Mouse (Mus musculus) liver, embryonic 11.5 days (tissue): ENCODE data around the gene Pex26. TPM values are rescaled to one million over a fixed set of nuclear protein-coding genes. Genes with fewer than 3 reads are reported as not detected.

Experiments used
- ATAC-seq: fragments of 200-750 bp; cut with Nextera tagmentation; replicated peaks from 2 replicates; pipeline ENCODE4 v1.8.0; 2017; ENCODE audit warnings: moderate number of reproducible peaks, mild to moderate bottlenecking, moderate TSS enrichment, moderate library complexity; ENCODE audit not compliant: low FRiP score
- DNase-seq: peaks from one replicate; pipeline ENCODE4 v3.0.0-alpha.2; 2017; ENCODE audit warnings: low spot score
- H3K27ac ChIP-seq: fragments of 300-500 bp; sonication (generic); 2 replicates; pipeline ENCODE4 v1.5.1; 2014; ENCODE audit warnings: mild to moderate bottlenecking, low read depth, low read length, control low read depth
- H3K27me3 ChIP-seq: fragments of 300-500 bp; sonication (generic); replicated peaks from 2 replicates; pipeline ENCODE4 v1.6.1; 2014; ENCODE audit warnings: low read length, mixed read lengths; ENCODE audit not compliant: control insufficient read depth, insufficient read depth
- H3K36me3 ChIP-seq: fragments of 300-500 bp; sonication (generic); 2 replicates; pipeline ENCODE4 v1.6.1; 2014; ENCODE audit warnings: mild to moderate bottlenecking, low read length, moderate library complexity, mixed read lengths; ENCODE audit not compliant: control insufficient read depth, insufficient read depth
- H3K4me1 ChIP-seq: fragments of 300-500 bp; sonication (generic); replicated peaks from 2 replicates; pipeline ENCODE4 v1.6.1; 2014; ENCODE audit warnings: low read length, mixed read lengths; ENCODE audit not compliant: control insufficient read depth, insufficient read depth
- H3K4me2 ChIP-seq: fragments of 300-500 bp; sonication (generic); 2 replicates; pipeline ENCODE4 v1.6.1; 2014; ENCODE audit warnings: mild to moderate bottlenecking, control low read depth, moderate library complexity
- H3K4me3 ChIP-seq: fragments of 300-500 bp; sonication (generic); 2 replicates; pipeline ENCODE4 v1.5.1; 2014; ENCODE audit warnings: low read depth, low read length, control low read depth
- H3K9ac ChIP-seq: fragments of 300-500 bp; sonication (generic); 2 replicates; pipeline ENCODE4 v1.6.1; 2014; ENCODE audit warnings: low read depth, low read length, control low read depth
- H3K9me3 ChIP-seq: fragments of 300-500 bp; sonication (generic); 2 replicates; pipeline ENCODE4 v1.6.1; 2016; ENCODE audit warnings: low read length, inconsistent platforms, mixed read lengths; ENCODE audit not compliant: control insufficient read depth
- WGBS: fragments of 180-500 bp; shearing (Covaris S2); extraction: QIAGEN DNeasy Blood & Tissue Kit; methylation state at CpG from one replicate; pipeline ENCODE4 v1.1.7; 2014; 5-methylcytosine and 5-hydroxymethylcytosine counted together
- polyA plus RNA-seq: library from polyadenylated mRNA; unstranded; fragments of >200 nt; fragmentation: Nextera tagmentation; extraction: Ambion mirVana; gene quantifications from 2 replicates; pipeline ENCODE4 v1.2.1, GENCODE M21; 2014

Pex26 gene
- polyA plus RNA-seq, 1 experiment from 2014 or later = 6.0 TPM

DNA sequence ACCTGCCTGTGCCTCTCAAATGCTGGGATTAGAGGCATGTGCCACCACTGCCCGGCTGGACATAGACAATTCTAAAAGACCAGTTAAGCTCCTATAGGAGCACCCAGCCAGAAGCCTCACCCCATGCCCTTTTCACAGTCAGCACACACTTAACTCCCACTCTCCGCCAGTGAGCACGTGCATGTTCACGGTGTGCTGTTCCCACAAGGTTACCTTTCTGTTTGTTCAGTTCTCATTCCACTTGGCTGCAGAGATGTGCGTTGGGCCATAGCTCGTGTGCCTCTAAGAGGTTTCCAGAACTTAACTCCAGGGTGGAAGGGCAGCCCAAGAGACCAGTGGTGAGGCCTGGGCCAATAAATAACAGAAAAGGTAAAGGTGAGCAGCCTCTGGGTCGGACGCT is 1.8 kb downstream of the Pex26 start:
- Histone ChIP-seq H3K4me3 (peak overlapping the region; percentile 70), H3K9ac (peak overlapping the region; percentile 12; the same call in 1 of the 2 replicates), H3K36me3 (peaks cover 11% of the 10 kb centered on the region; the same call in 1 of the 2 replicates), H3K4me1 (no peaks in the 10 kb centered on the region; the same call in 1 of the 2 replicates), H3K27me3 (no peaks in the 10 kb centered on the region), H3K4me2 (peak overlapping the region; percentile 93), H3K27ac (no peak overlapping the region), H3K9me3 (no peaks in the 10 kb centered on the region)
- ATAC-seq (0 out of 2 replicates have a peak, but pooled peaks have one; percentile 1), DNase-seq (no peak)
- 72% methylated on average over 8 of the region's 8 CpGs for WGBS

GRCm38 (mm10) chr6:121191261-121192009 is 8.0 kb downstream of the Pex26 start:
- Histone ChIP-seq H3K9ac (no peak overlapping the region), H3K9me3 (no peaks in the 10 kb centered on the region), H3K4me1 (peaks cover 2% of the 10 kb centered on the region; the same call in 1 of the 2 replicates), H3K27ac (no peak overlapping the region), H3K4me3 (no peak overlapping the region), H3K4me2 (no peak overlapping the region), H3K27me3 (no peaks in the 10 kb centered on the region), H3K36me3 (peaks cover 11% of the 10 kb centered on the region; the same call in 1 of the 2 replicates)
- no peak for DNase-seq
- no peak; the same call in 1 of the 2 replicates for ATAC-seq
- 65% methylated on average over 11 of the region's 11 CpGs for WGBS

GRCm38 (mm10) chr6:121194061-121194955 is 10.8 kb downstream of the Pex26 start:
- WGBS = 60% methylated on average over 13 of the region's 13 CpGs
- Histone ChIP-seq H3K4me1 (peaks cover 2% of the 10 kb centered on the region; the same call in 1 of the 2 replicates), H3K4me3 (no peak overlapping the region), H3K4me2 (no peak overlapping the region), H3K27ac (no peak overlapping the region), H3K9me3 (no peaks in the 10 kb centered on the region), H3K27me3 (no peaks in the 10 kb centered on the region), H3K36me3 (peaks cover 4% of the 10 kb centered on the region; the same call in 1 of the 2 replicates), H3K9ac (no peak overlapping the region)
- DNase-seq = no peak
- ATAC-seq = no peak

- no peak overlapping the region for H3K9ac ChIP-seq
- WGBS = 78% methylated on average over 14 of the region's 14 CpGs
- no peak overlapping the region for H3K4me3 ChIP-seq
- no peaks in the 10 kb centered on the region for H3K27me3 ChIP-seq
- H3K9me3 ChIP-seq = no peaks in the 10 kb centered on the region
- ATAC-seq (no peak), DNase-seq (no peak)
- H3K27ac ChIP-seq = no peak overlapping the region
- peaks cover 2% of the 10 kb centered on the region; the same call in 1 of the 2 replicates for H3K36me3 ChIP-seq
- no peak overlapping the region for H3K4me2 ChIP-seq
- peaks cover 2% of the 10 kb centered on the region; the same call in 1 of the 2 replicates for H3K4me1 ChIP-seq
Observed at GRCm38 (mm10) chr6:121194956-121195731, 11.7 kb downstream of the Pex26 start.

DNA sequence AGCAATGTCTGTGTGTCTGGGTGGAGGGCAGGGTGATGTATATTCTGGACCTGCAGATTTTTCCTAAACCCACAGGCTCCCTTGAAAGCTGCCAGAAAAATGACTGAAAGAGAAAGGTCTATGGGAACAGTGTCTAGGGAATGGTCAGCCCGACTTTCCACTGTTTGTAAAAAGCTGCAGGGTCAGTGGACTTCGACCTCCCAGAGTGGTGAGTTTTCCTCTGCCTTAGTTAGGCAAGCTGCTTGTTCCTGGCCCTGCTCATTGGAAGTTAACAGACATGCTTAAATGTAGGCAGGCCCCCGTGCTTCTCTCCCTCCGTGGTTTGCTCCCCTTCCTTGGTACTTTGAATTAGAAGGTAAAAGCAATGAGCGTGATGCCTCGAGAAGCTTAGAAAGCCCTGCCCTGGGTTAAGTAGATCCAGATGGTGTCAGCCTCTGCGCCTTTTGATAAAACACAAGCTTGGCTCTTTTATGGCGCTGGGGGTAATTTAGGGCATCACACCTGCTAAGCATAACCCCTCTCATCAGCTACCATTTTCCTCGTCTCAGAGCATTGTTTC is 14.4 kb downstream of the Pex26 start:
- Histone ChIP-seq H3K27ac (peak overlapping the region; percentile 56; the same call in 1 of the 2 replicates), H3K36me3 (peaks cover 2% of the 10 kb centered on the region; the same call in 1 of the 2 replicates), H3K4me1 (no peaks in the 10 kb centered on the region; the same call in 1 of the 2 replicates), H3K4me2 (no peak overlapping the region), H3K4me3 (no peak overlapping the region), H3K27me3 (no peaks in the 10 kb centered on the region), H3K9ac (no peak overlapping the region), H3K9me3 (no peaks in the 10 kb centered on the region)
- DNase-seq (no peak), ATAC-seq (peak; percentile 47; the same call in 1 of the 2 replicates)
- 58% methylated on average over 9 of the region's 9 CpGs for WGBS

GRCm38 (mm10) chr6:121200458-121200857 is 17.0 kb downstream of the Pex26 start:
- WGBS = 88% methylated on average over 4 of the region's 4 CpGs
- Histone ChIP-seq H3K9ac (no peak overlapping the region), H3K9me3 (no peaks in the 10 kb centered on the region), H3K4me1 (no peaks in the 10 kb centered on the region), H3K27ac (no peak overlapping the region), H3K4me2 (no peak overlapping the region), H3K4me3 (no peak overlapping the region), H3K27me3 (no peaks in the 10 kb centered on the region), H3K36me3 (peaks cover 2% of the 10 kb centered on the region; the same call in 1 of the 2 replicates)
- ATAC-seq (no peak), DNase-seq (no peak)

- Histone ChIP-seq H3K9ac (no peak overlapping the region), H3K4me2 (no peak overlapping the region), H3K27me3 (no peaks in the 10 kb centered on the region), H3K36me3 (peaks cover under 1% of the 10 kb centered on the region; the same call in 1 of the 2 replicates), H3K27ac (no peak overlapping the region), H3K9me3 (no peaks in the 10 kb centered on the region), H3K4me1 (no peaks in the 10 kb centered on the region), H3K4me3 (no peak overlapping the region)
- no peak for ATAC-seq
- DNase-seq = no peak
- 82% methylated on average over 5 of the region's 5 CpGs for WGBS
Observed at GRCm38 (mm10) chr6:121202026-121202425, 18.6 kb downstream of the Pex26 start.

DNA sequence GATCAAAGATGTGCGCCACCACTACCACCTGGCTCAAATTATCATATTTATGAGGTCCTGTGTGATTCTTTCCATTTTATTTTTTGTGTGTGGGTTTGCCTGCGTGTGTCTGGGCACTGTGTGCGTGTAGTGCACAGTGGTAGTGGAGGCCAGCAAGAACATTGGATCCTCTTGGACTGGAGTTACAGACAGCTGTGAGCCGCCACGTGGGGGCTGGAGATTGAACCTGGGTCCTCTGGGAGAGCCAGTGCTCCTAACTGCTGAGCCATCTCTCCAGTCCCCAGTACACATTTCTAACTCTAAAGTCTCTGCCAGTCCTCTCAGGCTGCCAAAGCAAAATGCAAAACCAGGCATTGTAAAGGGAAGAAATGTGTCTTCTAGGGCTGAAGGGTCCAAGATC is 23.0 kb downstream of the Pex26 start:
- peaks cover 16% of the 10 kb centered on the region for H3K27me3 ChIP-seq
- no peak for DNase-seq
- no peak for ATAC-seq
- no peak overlapping the region for H3K4me2 ChIP-seq
- H3K4me3 ChIP-seq = no peak overlapping the region
- H3K9me3 ChIP-seq = no peaks in the 10 kb centered on the region
- 89% methylated on average over 5 of the region's 5 CpGs for WGBS
- no peaks in the 10 kb centered on the region for H3K36me3 ChIP-seq
- H3K27ac ChIP-seq = no peak overlapping the region
- H3K4me1 ChIP-seq = peaks cover 12% of the 10 kb centered on the region; the same call in 1 of the 2 replicates
- no peak overlapping the region for H3K9ac ChIP-seq
